Mouse (Mus musculus): ENCODE results near the gene Inhbe.

DNA sequence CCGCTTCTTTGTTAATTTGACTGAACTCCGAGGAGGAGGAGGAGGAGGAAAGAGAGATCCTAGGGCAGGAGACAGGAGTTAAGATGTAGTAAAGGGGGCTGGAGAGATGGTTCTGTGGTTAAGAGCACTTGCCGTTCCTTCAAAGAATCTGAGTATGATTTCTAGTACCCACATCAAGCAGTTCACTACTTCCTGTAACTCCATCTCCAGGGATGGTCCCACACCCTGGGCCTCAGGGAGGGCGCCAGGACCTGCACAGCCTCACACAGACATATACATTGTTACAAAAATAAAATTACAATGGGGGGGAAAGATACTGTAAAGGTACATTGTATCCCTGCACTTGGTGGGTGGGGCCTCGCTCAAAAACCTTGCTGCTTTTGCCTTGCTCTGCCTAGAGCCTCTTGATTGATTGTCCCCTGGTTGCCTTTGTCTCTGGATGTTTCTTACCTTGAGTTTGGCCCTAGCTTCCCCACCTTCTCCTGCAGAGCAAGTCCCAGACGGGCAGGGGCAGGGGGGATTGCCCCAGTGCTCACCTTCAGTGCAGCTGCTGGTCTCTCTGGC, 16.6 kb downstream of the Inhbe start:
- TF ChIP-seq CHD2 (IDR thresholded peaks at IDR 0.05; ENCODE audit: low read depth, low read length) (no peak), HCFC1 (IDR thresholded peaks at IDR 0.05; ENCODE audit: borderline replicate concordance, insufficient read depth, low read length) (no peak)
